Mouse (Mus musculus) layer of hippocampus, adult 8-10 months (tissue): ENCODE measurements at regions not wholly inside any gene's neighbourhood (a gene's known extent, or its start where the extent isn't known, plus 50 kb on each side); places are given as distances from the start of the nearest gene placed in this dataset.

Source experiments
- DNase-seq, 2 experiments: peaks; one replicate each; pipeline ENCODE4 v3.0.0; 2022; ENCODE audit warnings: low spot score in 2 of 2

- DNase-seq: no peak
Observed at GRCm38 (mm10) chr13:40652916-40653315, 85.3 kb downstream of the Tfap2a start.

- DNase-seq: peak; percentile 82 to 86
Observed at GRCm38 (mm10) chr13:40651056-40651455, 87.1 kb downstream of the Tfap2a start.

GRCm38 (mm10) chr13:40650036-40650709, 88.0 kb downstream of the Tfap2a start:
- no peak for DNase-seq

GRCm38 (mm10) chr13:40649096-40650035, 88.8 kb downstream of the Tfap2a start:
- no peak for DNase-seq

- DNase-seq: no peak
Observed at GRCm38 (mm10) chr13:40646131-40646530, 92.0 kb downstream of the Tfap2a start.

GRCm38 (mm10) chr13:40645646-40646045, 92.5 kb downstream of the Tfap2a start:
- DNase-seq: no peak

- no peak for DNase-seq
Observed at GRCm38 (mm10) chr13:40642931-40643330, 95.2 kb downstream of the Tfap2a start.

GRCm38 (mm10) chr13:40637269-40637668, 100.9 kb downstream of the Tfap2a start:
- DNase-seq: no peak

GRCm38 (mm10) chr13:40617881-40618280, 120.3 kb downstream of the Tfap2a start:
- no peak for DNase-seq

- DNase-seq: no peak
Observed at GRCm38 (mm10) chr13:40608526-40608925, 129.7 kb downstream of the Tfap2a start.

GRCm38 (mm10) chr13:40606405-40607271, 131.5 kb downstream of the Tfap2a start:
- peak; percentile 44 to 45 for DNase-seq

- no peak for DNase-seq
Observed at GRCm38 (mm10) chr13:40605686-40606404, 132.3 kb downstream of the Tfap2a start.

GRCm38 (mm10) chr13:40574981-40575745, 163.0 kb downstream of the Tfap2a start:
- no peak for DNase-seq

- DNase-seq: no peak
Observed at GRCm38 (mm10) chr13:40569461-40569860, 168.7 kb downstream of the Tfap2a start.

- no peak for DNase-seq
Observed at GRCm38 (mm10) chr13:40567821-40568220, 170.4 kb downstream of the Tfap2a start.

GRCm38 (mm10) chr13:40564351-40564750, 173.8 kb downstream of the Tfap2a start:
- DNase-seq: no peak

GRCm38 (mm10) chr13:40554368-40554767, 183.8 kb downstream of the Tfap2a start:
- DNase-seq: no peak

- DNase-seq: no peak
Observed at GRCm38 (mm10) chr13:40525501-40525900, 164.3 kb upstream of the Ofcc1 start.

GRCm38 (mm10) chr13:40523115-40523514, 161.9 kb upstream of the Ofcc1 start:
- no peak for DNase-seq

- DNase-seq: no peak
Observed at GRCm38 (mm10) chr13:40518180-40518579, 156.9 kb upstream of the Ofcc1 start.
